Mouse (Mus musculus): Measurements from ENCODE around the gene Trf. TPM values are rescaled to one million over a fixed set of nuclear protein-coding genes. Genes with fewer than 3 reads are reported as not detected.
"Not testable (repeated sequence)": the region's sequence is repeated elsewhere in the genome, so short reads cannot be mapped to it uniquely, and the experiment has no call there.

Gene Trf
- polyA plus RNA-seq, 1 experiment from 2014 or later: 161 TPM

DNA sequence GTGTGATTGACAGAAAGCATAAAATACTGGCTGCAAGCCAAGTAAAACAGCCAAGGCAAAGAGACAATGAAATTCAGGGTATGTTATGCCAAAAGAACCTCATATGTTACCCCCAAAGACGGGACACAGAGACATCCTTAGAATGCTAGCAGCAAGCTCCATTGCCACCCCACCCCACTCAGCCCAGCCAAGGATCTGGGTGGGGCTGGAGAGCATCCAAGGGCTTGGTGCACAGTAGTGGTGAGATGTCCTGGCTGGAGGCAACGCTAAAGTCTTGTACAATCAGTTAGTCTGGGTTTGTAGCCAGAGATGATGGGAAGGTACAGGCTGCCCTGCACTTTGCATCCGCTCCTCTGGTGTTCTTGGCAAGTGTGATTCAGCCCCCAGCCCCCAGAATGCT lies 49.9 kb downstream of the Trf start:
- ATAC-seq (ENCODE audit: low read depth): peak; percentile 64
- Histone ChIP-seq H3K9me3 (ENCODE audit: control insufficient read depth, low read length) (no peaks in the 10 kb centered on the region), H3K4me1 (replicated peaks; ENCODE audit: control insufficient read depth, insufficient read depth, low read length) (peaks cover 9% of the 10 kb centered on the region), H3K9ac (ENCODE audit: low read length) (peak overlapping the region; percentile 67), H3K4me2 (ENCODE audit: low read depth, low read length) (peak overlapping the region; percentile 68), H3K4me3 (ENCODE audit: low read length) (peak overlapping the region; percentile 53), H3K27ac (ENCODE audit: low read length) (peak overlapping the region; percentile 56), H3K27me3 (ENCODE audit: control insufficient read depth, insufficient read depth, low read depth, low read length) (no peaks in the 10 kb centered on the region), H3K36me3 (ENCODE audit: control insufficient read depth, insufficient read depth, low read length) (no peaks in the 10 kb centered on the region)
- 33% methylated on average over 3 of the region's 3 CpGs for WGBS

DNA sequence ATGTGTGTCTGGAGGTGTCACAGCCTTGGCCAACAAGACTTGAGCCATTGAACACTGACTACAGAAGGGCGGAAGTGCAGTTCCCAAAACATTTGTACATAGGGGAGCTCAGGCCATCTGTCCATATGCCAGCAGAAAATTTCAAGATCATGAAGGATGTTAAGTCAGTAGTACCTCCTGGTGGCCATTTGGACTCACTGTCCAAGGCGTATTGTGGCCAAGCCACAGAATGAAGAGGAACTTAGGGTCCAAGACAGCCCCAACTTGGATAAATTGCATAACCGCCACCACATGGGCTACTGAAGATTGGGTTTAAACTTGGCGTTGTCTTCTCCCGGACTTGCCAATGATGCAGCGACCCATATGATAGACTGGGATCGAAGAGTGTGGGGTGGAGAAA lies 54.6 kb downstream of the Trf start:
- no peaks in the 10 kb centered on the region for H3K36me3 ChIP-seq (ENCODE audit: control insufficient read depth, insufficient read depth, low read length)
- no peaks in the 10 kb centered on the region for H3K27me3 ChIP-seq (ENCODE audit: control insufficient read depth, insufficient read depth, low read depth, low read length)
- no peak overlapping the region for H3K4me2 ChIP-seq (ENCODE audit: low read depth, low read length)
- no peak overlapping the region for H3K27ac ChIP-seq (ENCODE audit: low read length)
- no peaks in the 10 kb centered on the region for H3K9me3 ChIP-seq (ENCODE audit: control insufficient read depth, low read length)
- ATAC-seq (ENCODE audit: low read depth): no peak
- WGBS: 91% methylated on average over 7 of the region's 7 CpGs
- H3K4me3 ChIP-seq (ENCODE audit: low read length): no peak overlapping the region
- no peak overlapping the region for H3K9ac ChIP-seq (ENCODE audit: low read length)
- H3K4me1 ChIP-seq (replicated peaks; ENCODE audit: control insufficient read depth, insufficient read depth, low read length): peaks cover 8% of the 10 kb centered on the region

DNA sequence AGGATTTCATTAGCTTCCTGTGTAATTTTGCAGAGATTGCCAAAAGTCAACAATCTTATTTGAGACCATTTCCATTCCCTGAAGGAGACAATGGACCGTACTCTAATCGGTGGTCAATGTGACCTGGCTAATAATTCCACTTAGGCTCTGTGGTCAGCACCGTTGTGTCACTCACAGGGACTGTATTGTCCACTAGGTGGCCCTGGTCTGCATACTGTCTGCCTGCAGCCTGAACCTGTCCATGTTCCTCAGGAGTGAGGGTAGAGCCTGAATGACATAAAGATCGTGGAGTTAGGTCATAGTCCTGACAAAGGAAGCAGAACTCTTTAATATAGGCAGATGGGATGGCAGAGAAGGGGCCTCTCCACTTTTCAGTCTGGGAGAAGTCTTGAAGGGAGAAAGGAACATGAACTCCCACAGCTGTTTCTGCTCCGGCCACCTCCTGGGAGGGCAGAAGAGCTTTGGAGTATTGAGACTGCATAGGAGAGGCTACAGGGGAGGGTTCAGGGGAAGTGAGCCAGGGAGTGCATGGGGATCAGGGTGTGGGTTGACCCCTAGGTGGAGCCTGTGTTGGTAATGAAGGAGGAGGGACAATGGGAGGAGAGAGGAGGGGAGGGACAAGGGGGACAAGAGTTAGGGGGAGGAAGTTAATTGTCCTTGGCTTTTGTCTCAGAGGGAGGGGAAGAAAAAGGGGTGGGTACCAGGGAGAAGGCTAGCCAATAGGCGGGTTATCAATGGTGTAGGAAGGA lies 55.3 kb downstream of the Trf start:
- no peak overlapping the region for H3K4me3 ChIP-seq (ENCODE audit: low read length)
- no peaks in the 10 kb centered on the region for H3K36me3 ChIP-seq (ENCODE audit: control insufficient read depth, insufficient read depth, low read length)
- no peak overlapping the region for H3K4me2 ChIP-seq (ENCODE audit: low read depth, low read length)
- peaks cover under 1% of the 10 kb centered on the region for H3K4me1 ChIP-seq (replicated peaks; ENCODE audit: control insufficient read depth, insufficient read depth, low read length)
- H3K27ac ChIP-seq (ENCODE audit: low read length): no peak overlapping the region
- 0 out of 2 replicates have a peak, but pooled peaks have one; percentile 44 for ATAC-seq (ENCODE audit: low read depth)
- H3K27me3 ChIP-seq (ENCODE audit: control insufficient read depth, insufficient read depth, low read depth, low read length): no peaks in the 10 kb centered on the region
- 60% methylated on average over 6 of the region's 6 CpGs for WGBS
- H3K9ac ChIP-seq (ENCODE audit: low read length): no peak overlapping the region
- H3K9me3 ChIP-seq (ENCODE audit: control insufficient read depth, low read length): no peaks in the 10 kb centered on the region

DNA sequence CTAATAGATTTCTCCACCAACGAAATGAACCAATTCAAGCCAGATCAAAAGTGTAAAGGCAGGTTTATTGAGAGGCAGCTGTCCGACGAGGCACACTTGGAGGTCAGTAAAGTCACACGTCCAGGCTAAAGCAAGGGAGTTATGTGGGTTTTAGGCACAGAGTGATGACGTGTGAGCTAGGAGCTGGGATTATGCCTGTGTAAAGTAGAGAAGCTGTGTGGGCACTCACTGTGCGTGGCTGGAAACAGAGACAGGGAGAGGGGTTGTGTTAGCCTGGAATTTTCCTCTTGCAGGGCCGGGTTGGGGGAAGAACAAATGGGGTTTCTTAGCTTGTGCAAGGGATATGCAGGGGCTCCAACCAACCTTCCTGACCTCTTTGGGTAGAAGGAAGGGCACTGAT lies 61.5 kb downstream of the Trf start:
- Histone ChIP-seq H3K4me3 (ENCODE audit: low read length) (no peak overlapping the region), H3K9me3 (ENCODE audit: control insufficient read depth, low read length) (no peaks in the 10 kb centered on the region), H3K4me1 (replicated peaks; ENCODE audit: control insufficient read depth, insufficient read depth, low read length) (0 out of 2 replicates have a peak, but pooled peaks cover 3% of the 10 kb centered on the region), H3K36me3 (ENCODE audit: control insufficient read depth, insufficient read depth, low read length) (no peaks in the 10 kb centered on the region), H3K4me2 (ENCODE audit: low read depth, low read length) (no peak overlapping the region), H3K9ac (ENCODE audit: low read length) (no peak overlapping the region), H3K27me3 (ENCODE audit: control insufficient read depth, insufficient read depth, low read depth, low read length) (no peaks in the 10 kb centered on the region), H3K27ac (ENCODE audit: low read length) (no peak overlapping the region)
- 43% methylated on average over 7 of the region's 7 CpGs for WGBS
- no peak for ATAC-seq (ENCODE audit: low read depth)

DNA sequence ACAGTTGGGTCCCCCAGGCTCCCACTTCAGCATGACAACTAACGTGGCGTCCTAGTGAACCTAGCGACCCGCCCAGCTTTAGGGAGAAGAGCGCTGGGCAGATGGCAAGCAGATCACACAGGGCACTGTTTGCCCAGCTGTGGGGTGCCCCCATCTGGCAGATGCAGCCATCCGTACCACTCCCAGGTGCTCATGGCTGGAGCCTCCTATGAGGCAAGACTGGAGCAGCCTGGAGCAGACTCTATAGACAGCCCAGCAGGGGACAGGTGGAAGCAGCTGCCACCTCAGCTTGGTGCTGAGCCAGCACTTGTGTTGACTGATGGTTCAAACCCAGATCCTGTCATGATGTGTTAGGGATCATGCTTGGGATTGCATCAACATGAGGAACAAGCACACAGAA lies 62.2 kb downstream of the Trf start:
- H3K4me3 ChIP-seq (ENCODE audit: low read length): no peak overlapping the region
- H3K4me1 ChIP-seq (replicated peaks; ENCODE audit: control insufficient read depth, insufficient read depth, low read length): 0 out of 2 replicates have a peak, but pooled peaks cover 3% of the 10 kb centered on the region
- WGBS: 76% methylated on average over 6 of the region's 6 CpGs
- no peak overlapping the region for H3K9ac ChIP-seq (ENCODE audit: low read length)
- no peaks in the 10 kb centered on the region for H3K27me3 ChIP-seq (ENCODE audit: control insufficient read depth, insufficient read depth, low read depth, low read length)
- no peak overlapping the region for H3K27ac ChIP-seq (ENCODE audit: low read length)
- H3K36me3 ChIP-seq (ENCODE audit: control insufficient read depth, insufficient read depth, low read length): no peaks in the 10 kb centered on the region
- no peak overlapping the region for H3K4me2 ChIP-seq (ENCODE audit: low read depth, low read length)
- no peaks in the 10 kb centered on the region for H3K9me3 ChIP-seq (ENCODE audit: control insufficient read depth, low read length)
- no peak for ATAC-seq (ENCODE audit: low read depth)

DNA sequence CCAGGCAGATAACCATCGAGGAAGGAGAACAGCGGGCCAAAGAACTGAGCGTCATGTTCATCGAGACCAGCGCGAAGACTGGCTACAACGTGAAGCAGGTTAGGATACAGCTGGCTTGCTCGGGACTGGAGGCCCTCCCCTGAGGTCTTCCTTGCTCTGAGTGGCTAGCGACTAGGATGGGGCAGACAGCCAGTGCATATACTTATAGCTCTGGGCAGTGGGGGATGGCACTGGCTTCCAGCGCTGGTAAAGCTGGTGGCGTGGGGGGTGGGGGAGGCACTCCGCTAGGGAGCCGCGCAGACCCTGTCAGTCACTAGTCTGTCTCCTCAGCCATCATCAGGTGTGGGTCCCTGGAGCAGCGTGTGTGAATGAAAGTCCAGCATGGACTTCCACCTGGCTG lies 66.4 kb downstream of the Trf start:
- ATAC-seq (ENCODE audit: low read depth): no peak

DNA sequence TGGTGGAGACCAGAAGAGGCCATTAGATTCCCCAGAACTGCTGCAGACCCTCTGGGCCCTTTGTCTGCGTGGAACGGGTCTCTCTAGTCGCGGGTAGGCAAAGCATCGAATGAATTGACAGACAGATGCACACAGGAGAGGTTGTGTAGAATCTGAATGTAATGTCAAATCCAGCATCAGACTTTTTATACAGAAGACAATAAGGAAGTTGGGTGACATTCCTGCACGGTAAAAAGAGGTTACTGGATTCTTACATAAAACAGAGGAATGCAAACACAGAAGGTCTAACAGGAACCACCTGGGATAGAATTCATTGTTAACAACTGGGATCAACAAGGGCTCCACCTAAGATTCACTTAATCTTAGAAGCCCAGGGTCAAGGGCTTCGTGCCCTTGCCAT lies 75.1 kb downstream of the Trf start:
- not testable (repeated sequence) for H3K9me3 ChIP-seq (ENCODE audit: control insufficient read depth, low read length); H3K36me3 ChIP-seq (ENCODE audit: control insufficient read depth, insufficient read depth, low read length); H3K4me1 ChIP-seq (replicated peaks; ENCODE audit: control insufficient read depth, insufficient read depth, low read length); ATAC-seq (ENCODE audit: low read depth); H3K27me3 ChIP-seq (ENCODE audit: control insufficient read depth, insufficient read depth, low read depth, low read length); H3K27ac ChIP-seq (ENCODE audit: low read length); H3K9ac ChIP-seq (ENCODE audit: low read length); H3K4me3 ChIP-seq (ENCODE audit: low read length); H3K4me2 ChIP-seq (ENCODE audit: low read depth, low read length)
- WGBS: 78% methylated on average over 7 of the region's 7 CpGs

More for the DNA sequence above, 66.4 kb downstream of the Trf start:
- Histone ChIP-seq H3K36me3 (ENCODE audit: control insufficient read depth, insufficient read depth, low read length) (no peaks in the 10 kb centered on the region), H3K4me2 (ENCODE audit: low read depth, low read length) (no peak overlapping the region), H3K27ac (ENCODE audit: low read length) (no peak overlapping the region), H3K27me3 (ENCODE audit: control insufficient read depth, insufficient read depth, low read depth, low read length) (no peaks in the 10 kb centered on the region), H3K4me1 (replicated peaks; ENCODE audit: control insufficient read depth, insufficient read depth, low read length) (0 out of 2 replicates have a peak, but pooled peaks cover 3% of the 10 kb centered on the region), H3K4me3 (ENCODE audit: low read length) (no peak overlapping the region), H3K9me3 (ENCODE audit: control insufficient read depth, low read length) (no peaks in the 10 kb centered on the region), H3K9ac (ENCODE audit: low read length) (no peak overlapping the region)
- 73% methylated on average over 15 of the region's 15 CpGs for WGBS

DNA sequence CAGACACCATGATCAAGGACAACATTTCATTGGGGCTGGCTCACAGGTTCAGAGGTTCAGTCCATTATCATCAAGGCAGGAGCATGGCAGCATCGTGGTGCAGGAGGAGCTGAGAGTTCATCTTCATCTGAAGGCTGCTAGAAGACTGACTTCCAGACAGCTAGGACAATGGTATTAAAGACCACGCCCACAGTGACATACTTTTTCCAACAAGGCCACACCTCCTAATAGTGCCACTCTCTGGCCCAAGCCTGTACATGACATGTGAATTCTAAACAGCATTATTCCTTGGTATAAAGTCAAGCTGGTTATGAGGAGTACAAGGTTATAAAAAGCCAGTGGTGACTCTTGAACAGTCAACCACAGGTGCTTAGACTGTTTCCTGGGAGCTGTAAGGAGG lies 75.7 kb downstream of the Trf start:
- H3K4me2 ChIP-seq (ENCODE audit: low read depth, low read length): no peak overlapping the region
- no peak for ATAC-seq (ENCODE audit: low read depth)
- no peaks in the 10 kb centered on the region for H3K27me3 ChIP-seq (ENCODE audit: control insufficient read depth, insufficient read depth, low read depth, low read length)
- H3K4me3 ChIP-seq (ENCODE audit: low read length): no peak overlapping the region
- no peak overlapping the region for H3K27ac ChIP-seq (ENCODE audit: low read length)
- no peaks in the 10 kb centered on the region for H3K9me3 ChIP-seq (ENCODE audit: control insufficient read depth, low read length)
- no peaks in the 10 kb centered on the region for H3K36me3 ChIP-seq (ENCODE audit: control insufficient read depth, insufficient read depth, low read length)
- no peaks in the 10 kb centered on the region for H3K4me1 ChIP-seq (replicated peaks; ENCODE audit: control insufficient read depth, insufficient read depth, low read length)
- H3K9ac ChIP-seq (ENCODE audit: low read length): no peak overlapping the region
- 75% methylated on average over 2 of the region's 2 CpGs for WGBS
